Mouse (Mus musculus): ENCODE data around the gene Pds5a.
"Not testable (repeated sequence)": the region's sequence is repeated elsewhere in the genome, so short reads cannot be mapped to it uniquely, and the experiment has no call there.

The Pds5a gene

GRCm38 (mm10) chr5:65697836-65698758 lies at the start of gene Pds5a:
Gene Pds5a (minus strand): TSS chr5:65698273.
- peak; percentile 92 to 96 for DNase-seq (ENCODE audit: inconsistent age in 2 of 2, low spot score in 1 of 2)

DNA sequence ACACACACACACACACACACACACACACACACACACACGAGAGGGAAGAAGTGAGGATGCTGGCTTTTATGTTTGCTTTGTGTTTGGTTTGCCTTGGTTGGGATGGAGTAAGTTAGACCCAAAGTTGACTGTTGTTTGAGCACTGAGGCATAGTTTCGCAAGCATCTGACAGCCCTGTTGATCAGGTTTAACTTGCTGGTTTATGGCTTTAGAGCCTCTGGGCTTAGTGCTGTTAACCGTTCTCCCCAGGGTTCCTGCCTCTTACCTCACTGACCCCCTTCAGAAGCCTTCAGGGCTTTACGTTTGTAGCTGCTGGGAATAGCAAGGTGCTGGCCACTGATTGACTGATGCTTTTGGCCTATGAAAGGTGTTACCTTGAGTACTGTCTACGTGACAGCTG lies 48.8 kb upstream of the Pds5a start:
- DNase-seq (ENCODE audit: inconsistent age in 2 of 2, low spot score in 1 of 2): no peak

GRCm38 (mm10) chr5:65739366-65739765 lies 41.3 kb upstream of the Pds5a start:
- no peak for DNase-seq (ENCODE audit: inconsistent age in 2 of 2, low spot score in 1 of 2)

GRCm38 (mm10) chr5:65735601-65736000 lies 37.5 kb upstream of the Pds5a start:
- no peak for DNase-seq (ENCODE audit: inconsistent age in 2 of 2, low spot score in 1 of 2)

GRCm38 (mm10) chr5:65731173-65732007 lies 33.3 kb upstream of the Pds5a start:
- DNase-seq (ENCODE audit: inconsistent age in 2 of 2, low spot score in 1 of 2): peak; percentile 54 to 83

GRCm38 (mm10) chr5:65724311-65725054 lies 26.4 kb upstream of the Pds5a start:
- peak; percentile 73 to 91 for DNase-seq (ENCODE audit: inconsistent age in 2 of 2, low spot score in 1 of 2)

GRCm38 (mm10) chr5:65718368-65718767 lies 20.3 kb upstream of the Pds5a start:
- DNase-seq (ENCODE audit: inconsistent age in 2 of 2, low spot score in 1 of 2): no peak

GRCm38 (mm10) chr5:65717903-65718211 lies 19.8 kb upstream of the Pds5a start:
- not testable (repeated sequence) for DNase-seq (ENCODE audit: inconsistent age in 2 of 2, low spot score in 1 of 2)

DNA sequence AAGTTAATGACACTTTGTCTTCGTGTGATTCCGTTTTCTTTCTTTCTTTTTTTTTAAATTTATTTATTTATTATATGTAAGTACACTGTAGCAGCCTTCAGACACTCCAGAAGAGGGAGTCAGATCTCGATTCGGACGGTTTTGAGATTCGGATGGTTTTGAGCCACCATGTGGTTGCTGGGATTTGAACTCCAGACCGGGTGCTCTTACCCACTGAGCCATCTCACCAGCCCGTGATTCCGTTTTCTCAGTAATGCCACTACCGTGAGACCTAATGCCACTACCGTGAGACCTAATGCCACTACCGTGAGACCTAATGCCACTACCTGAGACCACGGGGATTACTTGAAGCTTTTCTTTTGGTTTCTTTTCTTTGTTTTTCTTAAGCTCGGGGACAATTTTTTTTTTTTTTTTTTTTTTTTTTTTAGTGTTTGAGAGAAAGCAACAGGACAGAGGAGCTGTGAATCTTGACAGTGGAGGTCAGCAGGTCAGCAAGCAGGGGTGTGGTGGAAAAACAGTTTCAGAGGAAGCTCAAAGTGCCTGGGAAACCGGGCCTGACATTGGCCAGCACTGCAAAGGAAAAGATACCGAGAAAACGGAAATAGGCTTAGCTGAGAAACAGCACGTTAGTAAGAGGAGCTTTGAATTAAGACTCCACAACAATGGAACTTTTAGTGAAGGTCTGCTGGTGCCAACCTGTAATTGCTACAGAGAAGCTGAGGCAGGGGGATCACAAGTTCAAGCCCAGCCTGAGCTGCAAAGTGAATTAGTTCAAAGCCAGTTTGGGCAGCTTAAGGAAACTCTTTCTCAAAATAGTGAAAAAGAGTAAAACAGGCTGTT lies 19.2 kb upstream of the Pds5a start:
- no peak for DNase-seq (ENCODE audit: inconsistent age in 2 of 2, low spot score in 1 of 2)

- DNase-seq (ENCODE audit: inconsistent age in 2 of 2, low spot score in 1 of 2): no peak
Measured at GRCm38 (mm10) chr5:65715084-65715483, 17.0 kb upstream of the Pds5a start.

GRCm38 (mm10) chr5:65711463-65711862 lies 13.4 kb upstream of the Pds5a start:
- no peak for DNase-seq (ENCODE audit: inconsistent age in 2 of 2, low spot score in 1 of 2)

- no peak for DNase-seq (ENCODE audit: inconsistent age in 2 of 2, low spot score in 1 of 2)
Measured at GRCm38 (mm10) chr5:65710267-65710666, 12.2 kb upstream of the Pds5a start.

DNA sequence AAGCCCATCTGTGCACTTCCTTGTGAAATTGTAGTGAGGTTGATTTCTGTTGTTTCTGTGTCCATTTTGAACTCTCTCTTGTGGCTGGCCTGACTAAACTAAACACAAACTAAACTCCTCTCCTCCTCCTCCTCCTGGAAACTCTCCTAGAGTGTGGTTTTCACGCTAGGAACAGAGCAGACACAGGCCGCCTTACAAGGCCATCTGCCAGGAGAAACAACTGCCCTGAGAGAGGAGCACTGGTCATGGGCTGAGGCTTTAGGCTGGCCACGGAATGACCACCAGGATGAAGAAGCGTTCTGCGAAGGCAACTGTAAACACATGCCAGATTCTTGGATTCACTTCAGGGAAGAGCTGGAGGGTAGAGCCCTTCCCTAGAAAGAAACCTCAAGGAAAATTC lies 8.9 kb upstream of the Pds5a start:
- no peak for DNase-seq (ENCODE audit: inconsistent age in 2 of 2, low spot score in 1 of 2)

GRCm38 (mm10) chr5:65706171-65706570 lies 8.1 kb upstream of the Pds5a start:
- no peak for DNase-seq (ENCODE audit: inconsistent age in 2 of 2, low spot score in 1 of 2)

- DNase-seq (ENCODE audit: inconsistent age in 2 of 2, low spot score in 1 of 2): no peak
Measured at GRCm38 (mm10) chr5:65704765-65705678, 6.9 kb upstream of the Pds5a start.

GRCm38 (mm10) chr5:65703261-65703660 lies 5.2 kb upstream of the Pds5a start:
- DNase-seq (ENCODE audit: inconsistent age in 2 of 2, low spot score in 1 of 2): no peak

- DNase-seq (ENCODE audit: inconsistent age in 2 of 2, low spot score in 1 of 2): no peak
Measured at GRCm38 (mm10) chr5:65700102-65700501, 2.0 kb upstream of the Pds5a start.

DNA sequence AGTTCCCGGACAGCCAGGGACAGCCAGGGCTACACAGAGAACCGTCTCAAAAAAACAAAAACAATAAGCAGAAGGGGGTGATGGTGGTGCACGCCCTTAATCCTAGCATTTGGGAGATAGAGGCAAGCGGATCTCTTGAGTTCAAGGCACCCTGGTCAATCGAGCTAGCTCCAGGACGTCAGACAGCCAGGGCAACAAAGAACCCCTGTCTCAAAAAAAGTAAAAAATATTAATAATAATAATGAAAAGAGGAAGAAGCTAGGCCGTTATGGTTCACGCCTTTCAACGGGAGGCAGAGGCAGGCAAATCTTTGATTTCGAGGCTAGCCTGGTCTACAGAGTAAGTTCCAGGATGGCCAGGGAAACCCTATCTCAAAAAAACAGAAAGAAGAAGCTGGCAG lies 1.1 kb upstream of the Pds5a start:
- no peak for DNase-seq (ENCODE audit: inconsistent age in 2 of 2, low spot score in 1 of 2)

DNA sequence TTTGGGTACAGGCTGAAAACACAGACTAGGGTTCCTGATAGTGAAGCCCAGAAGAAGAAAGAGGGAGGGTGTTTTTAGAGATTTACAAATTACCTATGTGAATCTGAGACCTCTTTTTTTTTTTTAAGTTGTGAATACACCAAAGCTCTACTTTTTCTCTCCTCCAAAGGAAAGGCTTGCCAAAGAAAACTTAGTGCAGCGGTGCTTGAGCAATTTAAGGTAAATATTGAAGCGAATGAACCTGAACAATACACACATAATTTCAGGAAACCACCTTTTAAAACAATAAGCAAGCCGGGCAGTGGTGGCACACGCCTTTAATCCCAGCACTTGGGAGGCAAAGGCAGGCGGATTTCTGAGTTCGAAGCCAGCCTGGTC lies 675 bp upstream of the Pds5a start:
- no peak for DNase-seq (ENCODE audit: inconsistent age in 2 of 2, low spot score in 1 of 2)

- DNase-seq (ENCODE audit: inconsistent age in 2 of 2, low spot score in 1 of 2): peak in 1 of 2 experiments; percentile 87
Measured at GRCm38 (mm10) chr5:65697486-65697835, 612 bp downstream of the Pds5a start.
